Mouse (Mus musculus) layer of hippocampus, postnatal 14 days (tissue): ENCODE results near the gene Stt3b. TPM values are rescaled to one million over a fixed set of nuclear protein-coding genes. Genes with fewer than 3 reads are reported as not detected.
A peak's percentile ranks its signal among the peaks of the same experiment; 100 is the strongest.

Source experiments
- DNase-seq, 2 experiments: peaks; one replicate each; pipeline ENCODE4 v3.0.0; 2021 to 2022; ENCODE audit warnings: low spot score in 2 of 2, mixed read lengths in 1 of 2
- total RNA-seq, 2 experiments: library from RNA; stranded (reverse); gene quantifications; 2 replicates each; pipeline ENCODE4 v1.2.3; 2021

The Stt3b gene
- total RNA-seq, 2 experiments from 2014 or later = 84.1 to 84.4 TPM

GRCm38 (mm10) chr9:115215830-115216701 is 94.2 kb downstream of the Stt3b start:
- no peak for DNase-seq

- DNase-seq = no peak
Measured at GRCm38 (mm10) chr9:115214572-115215571, 95.3 kb downstream of the Stt3b start.

GRCm38 (mm10) chr9:115213755-115214264 is 96.4 kb downstream of the Stt3b start:
- no peak for DNase-seq

- DNase-seq = no peak
Measured at GRCm38 (mm10) chr9:115210535-115210934, 99.7 kb downstream of the Stt3b start.

- DNase-seq = no peak
Measured at GRCm38 (mm10) chr9:115209737-115210136, 100.5 kb downstream of the Stt3b start.

- DNase-seq = peak in 1 of 2 experiments; percentile 60
Measured at GRCm38 (mm10) chr9:115206219-115206618, 104.0 kb downstream of the Stt3b start.

GRCm38 (mm10) chr9:115205491-115205890 is 104.7 kb downstream of the Stt3b start:
- DNase-seq = no peak

- no peak for DNase-seq
Measured at GRCm38 (mm10) chr9:115203136-115203535, 107.1 kb downstream of the Stt3b start.

GRCm38 (mm10) chr9:115201264-115201663 is 109.0 kb downstream of the Stt3b start:
- no peak for DNase-seq

GRCm38 (mm10) chr9:115200166-115200862 is 109.9 kb downstream of the Stt3b start:
- DNase-seq = no peak

GRCm38 (mm10) chr9:115197082-115197481 is 113.1 kb downstream of the Stt3b start:
- no peak for DNase-seq

- no peak for DNase-seq
Measured at GRCm38 (mm10) chr9:115192890-115193289, 117.3 kb downstream of the Stt3b start.
